Mouse (Mus musculus): ENCODE data around the gene Tex46. TPM values are rescaled to one million over a fixed set of nuclear protein-coding genes. Genes with fewer than 3 reads are reported as not detected.
A peak's percentile ranks its signal among the peaks of the same experiment; 100 is the strongest.

Gene Tex46
- total RNA-seq (2012; rRNA removed), result not detected in 2 replicates
- not detected in 2 replicates for total RNA-seq (2014; rRNA removed)
- not detected in 2 replicates for polyA plus RNA-seq (2012; ENCODE audit: insufficient read length, low read depth)

GRCm38 (mm10) chr4:136610387-136610856 is at the start of gene Tex46:
TSS of gene Tex46 (plus strand) at chr4:136610437.
- Histone ChIP-seq H3K79me2 (replicated peaks; ENCODE audit: control insufficient read depth, extremely low read depth, insufficient read depth, poor library complexity, severe bottlenecking) (no peaks in the 10 kb centered on the region), H3K27me3 (replicated peaks) (no peaks in the 10 kb centered on the region), H3K4me2 (ENCODE audit: insufficient read depth, low read depth, poor library complexity, severe bottlenecking) (no peak within 1 kb of the TSS), H3K27ac (ENCODE audit: insufficient read depth, low read depth) (no peak within 1 kb of the TSS), H3K4me1 (ENCODE audit: control insufficient read depth in 1 of 2, insufficient read depth in 2 of 2) (no peaks in the 10 kb centered on the region), H3K36me3 (replicated peaks in 1 of 2; ENCODE audit: control insufficient read depth in 1 of 2, insufficient read depth in 1 of 2, low read length in 1 of 2) (no peaks in the 10 kb centered on the region), H3K9ac (ENCODE audit: insufficient read depth, low read depth) (no peak within 1 kb of the TSS), H3K4me3 (replicated peaks in 1 of 3; ENCODE audit: low read depth in 2 of 3, low read length in 2 of 3, poor library complexity in 1 of 3) (no peak within 1 kb of the TSS), H3K9me3 (replicated peaks; ENCODE audit: low read length) (no peaks in the 10 kb centered on the region)
- DNase-seq (ENCODE audit: extremely low read depth), result no peak
- in situ Hi-C loops (cut with MboI; ENCODE audit: low pct_ligation_motif_present, low pct_unique_long_range_greater_than_20kb, low sequenced_read_pairs) (loop anchor here (25.0 kb wide), 1 partner anchor 373 kb away; the partner anchor contains the start of gene Tcea3), dilution Hi-C loops (cut with MboI; ENCODE audit: extremely low pct_ligation_motif_present, extremely low pct_unique_long_range_greater_than_20kb, low sequenced_read_pairs) (no loop called here)
- TF ChIP-seq MYC (IDR thresholded peaks at IDR 0.05; ENCODE audit: low read depth, low read length) (no peak), HCFC1 (IDR thresholded peaks at IDR 0.05; ENCODE audit: low read depth, low read length) (no peak), NRF1 (IDR thresholded peaks at IDR 0.05; ENCODE audit: low read depth, low read length) (no peak), CTCF (conservative IDR thresholded peaks at IDR 0.05 in 1 of 2, IDR thresholded peaks at IDR 0.05 in 1 of 2; ENCODE audit: low read depth in 2 of 2, low read length in 2 of 2) (no peak), ZNF384 (IDR thresholded peaks at IDR 0.05; ENCODE audit: low read depth, low read length) (no peak), BHLHE40 (IDR thresholded peaks at IDR 0.05; ENCODE audit: low read depth, low read length) (no peak)

GRCm38 (mm10) chr4:136562755-136563154 is 47.5 kb upstream of the Tex46 start:
- dilution Hi-C loops (cut with MboI; ENCODE audit: extremely low pct_ligation_motif_present, extremely low pct_unique_long_range_greater_than_20kb, low sequenced_read_pairs), result no loop called here
- no peak overlapping the region for H3K9ac ChIP-seq (ENCODE audit: insufficient read depth, low read depth)
- no peaks in the 10 kb centered on the region for H3K4me1 ChIP-seq (ENCODE audit: control insufficient read depth in 1 of 2, insufficient read depth in 2 of 2)
- no peaks in the 10 kb centered on the region for H3K27me3 ChIP-seq (replicated peaks)
- no peak overlapping the region for H3K27ac ChIP-seq (ENCODE audit: insufficient read depth, low read depth)
- H3K4me2 ChIP-seq (ENCODE audit: insufficient read depth, low read depth, poor library complexity, severe bottlenecking), result no peak overlapping the region
- in situ Hi-C loops (cut with MboI; ENCODE audit: low pct_ligation_motif_present, low pct_unique_long_range_greater_than_20kb, low sequenced_read_pairs), result no loop called here
- no peak overlapping the region for H3K4me3 ChIP-seq (replicated peaks in 1 of 3; ENCODE audit: low read depth in 2 of 3, low read length in 2 of 3, poor library complexity in 1 of 3)
- H3K79me2 ChIP-seq (replicated peaks; ENCODE audit: control insufficient read depth, extremely low read depth, insufficient read depth, poor library complexity, severe bottlenecking), result no peaks in the 10 kb centered on the region; the same call in 1 of the 2 replicates
- H3K9me3 ChIP-seq (replicated peaks; ENCODE audit: low read length), result no peaks in the 10 kb centered on the region
- no peak for DNase-seq (ENCODE audit: extremely low read depth)
- peaks cover 32 to 96% of the 10 kb centered on the region in 2 experiments for H3K36me3 ChIP-seq (replicated peaks in 1 of 2; ENCODE audit: control insufficient read depth in 1 of 2, insufficient read depth in 1 of 2, low read length in 1 of 2)
- TF ChIP-seq JUN (IDR thresholded peaks at IDR 0.05; ENCODE audit: insufficient read depth, low read depth, low read length) (no peak), POLR2A (IDR thresholded peaks at IDR 0.05; ENCODE audit: low read depth, low read length) (no peak), USF2 (conservative IDR thresholded peaks at IDR 0.05; ENCODE audit: low read depth, low read length) (no peak), CHD2 (IDR thresholded peaks at IDR 0.05; ENCODE audit: low read length) (no peak), UBTF (IDR thresholded peaks at IDR 0.05; ENCODE audit: low read depth, low read length) (no peak), ZNF384 (IDR thresholded peaks at IDR 0.05; ENCODE audit: low read depth, low read length) (no peak), SMC3 (IDR thresholded peaks at IDR 0.05; ENCODE audit: low read depth, low read length) (no peak), ETS1 (conservative IDR thresholded peaks at IDR 0.05; ENCODE audit: low read depth, low read length) (no peak)

GRCm38 (mm10) chr4:136568629-136569028 is 41.6 kb upstream of the Tex46 start:
- dilution Hi-C loops (cut with MboI; ENCODE audit: extremely low pct_ligation_motif_present, extremely low pct_unique_long_range_greater_than_20kb, low sequenced_read_pairs) (no loop called here), in situ Hi-C loops (cut with MboI; ENCODE audit: low pct_ligation_motif_present, low pct_unique_long_range_greater_than_20kb, low sequenced_read_pairs) (no loop called here)
- Histone ChIP-seq H3K36me3 (replicated peaks in 1 of 2; ENCODE audit: control insufficient read depth in 1 of 2, insufficient read depth in 1 of 2, low read length in 1 of 2) (peaks cover 35 to 86% of the 10 kb centered on the region in 2 experiments), H3K9ac (ENCODE audit: insufficient read depth, low read depth) (no peak overlapping the region), H3K4me2 (ENCODE audit: insufficient read depth, low read depth, poor library complexity, severe bottlenecking) (no peak overlapping the region), H3K79me2 (replicated peaks; ENCODE audit: control insufficient read depth, extremely low read depth, insufficient read depth, poor library complexity, severe bottlenecking) (no peaks in the 10 kb centered on the region; the same call in none of the 2 replicates), H3K27ac (ENCODE audit: insufficient read depth, low read depth) (no peak overlapping the region), H3K4me1 (ENCODE audit: control insufficient read depth in 1 of 2, insufficient read depth in 2 of 2) (peaks cover 0 to 16% of the 10 kb centered on the region in 2 experiments; a peak in 1 of 4 replicates), H3K27me3 (replicated peaks) (no peaks in the 10 kb centered on the region), H3K9me3 (replicated peaks; ENCODE audit: low read length) (no peaks in the 10 kb centered on the region), H3K4me3 (replicated peaks in 1 of 3; ENCODE audit: low read depth in 2 of 3, low read length in 2 of 3, poor library complexity in 1 of 3) (no peak overlapping the region)
- peak; percentile 26 for DNase-seq (ENCODE audit: extremely low read depth)
- TF ChIP-seq CTCF (conservative IDR thresholded peaks at IDR 0.05 in 1 of 2, IDR thresholded peaks at IDR 0.05 in 1 of 2; ENCODE audit: low read depth in 2 of 2, low read length in 2 of 2) (peak in 1 of 2 experiments; percentile 10; a peak in 1 of 4 replicates), MAFK (IDR thresholded peaks at IDR 0.05; ENCODE audit: insufficient replicate concordance, low read length) (no peak)

Data from CH12.LX (cell line).